Mouse (Mus musculus) liver, postnatal 0 days (tissue): Measurements from ENCODE around the gene Tbck.

Experiments used
- CTCF ChIP-seq: sonication (generic); IDR thresholded peaks from 2 replicates; pipeline ENCODE4 v1.5.1; 2016; ENCODE audit warnings: antibody characterized with exemption, low read depth
- EP300 ChIP-seq: IDR thresholded peaks from 2 replicates; pipeline ENCODE4 v1.6.1; 2016; ENCODE audit warnings: antibody characterized with exemption, low read depth, mild to moderate bottlenecking

DNA sequence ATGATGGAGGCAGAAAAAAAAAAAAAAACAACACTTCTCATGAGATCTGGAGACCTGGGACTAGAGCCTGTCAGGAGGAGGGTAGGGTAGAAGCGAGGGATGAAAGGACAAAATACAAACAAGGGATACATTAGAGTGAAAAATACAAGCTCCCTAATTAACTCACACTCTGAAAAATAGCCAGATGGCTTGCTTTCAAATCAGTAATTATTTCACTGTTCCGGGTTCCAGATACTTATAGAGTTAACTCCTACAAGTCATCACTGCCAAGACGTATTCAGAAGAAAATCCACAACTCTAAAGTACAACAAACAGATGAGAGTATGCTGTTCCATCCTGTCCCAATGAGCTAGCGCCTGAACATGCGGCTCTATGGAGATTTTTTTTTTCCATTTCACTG, 33.8 kb upstream of the Tbck start:
- TF ChIP-seq CTCF (no peak), EP300 (no peak)
